Mouse (Mus musculus) kidney, adult 2 months (tissue): Measurements from ENCODE around the gene Rbm28.

Experiments
- CTCF ChIP-seq: fragments of 200-500 bp; conservative IDR thresholded peaks from 2 replicates; pipeline ENCODE4 v1.5.1; 2011; ENCODE audit warnings: low read depth, mild to moderate bottlenecking, control low read depth, low read length, moderate library complexity, mixed read lengths; ENCODE audit not compliant: insufficient read depth, insufficient read length
- POLR2A ChIP-seq: fragments of 200-500 bp; IDR thresholded peaks from one replicate; pipeline ENCODE4 v1.6.1; 2011; ENCODE audit warnings: low read depth, low read length, control low read depth

- TF ChIP-seq CTCF (no peak), POLR2A (no peak)
Measured at GRCm38 (mm10) chr6:29207017-29207416, 42.2 kb upstream of the Rbm28 start.
